Mouse (Mus musculus) cerebellum, adult 18-20 months (tissue): ENCODE measurements around the gene Cd180.
"Not testable (repeated sequence)": the region's sequence is repeated elsewhere in the genome, so short reads cannot be mapped to it uniquely, and the experiment has no call there.

Experiments used
- DNase-seq, 2 experiments: peaks; one replicate each; pipeline ENCODE4 v3.0.0; 2021

The Cd180 gene

GRCm38 (mm10) chr13:102684890-102685289, 8.5 kb upstream of the Cd180 start:
- DNase-seq, result no peak

- DNase-seq, result no peak
Observed at GRCm38 (mm10) chr13:102688121-102688520, 5.2 kb upstream of the Cd180 start.

- no peak for DNase-seq
Observed at GRCm38 (mm10) chr13:102689201-102690090, 3.9 kb upstream of the Cd180 start.

GRCm38 (mm10) chr13:102690184-102690583, 3.2 kb upstream of the Cd180 start:
- DNase-seq, result no peak

- DNase-seq, result no peak
Observed at GRCm38 (mm10) chr13:102691408-102692150, 1.8 kb upstream of the Cd180 start.

- DNase-seq, result no peak
Observed at GRCm38 (mm10) chr13:102694154-102694553, 796 bp downstream of the Cd180 start.

GRCm38 (mm10) chr13:102695121-102695905, 2.0 kb downstream of the Cd180 start:
- DNase-seq, result no peak

GRCm38 (mm10) chr13:102698335-102698734, 5.0 kb downstream of the Cd180 start:
- DNase-seq, result no peak

GRCm38 (mm10) chr13:102698751-102699323, 5.5 kb downstream of the Cd180 start:
- peak; percentile 30 to 39 for DNase-seq

GRCm38 (mm10) chr13:102700176-102700575, 6.8 kb downstream of the Cd180 start:
- no peak for DNase-seq

GRCm38 (mm10) chr13:102700744-102701143, 7.4 kb downstream of the Cd180 start:
- DNase-seq, result no peak

GRCm38 (mm10) chr13:102716973-102717372, 23.6 kb downstream of the Cd180 start:
- no peak for DNase-seq

- no peak for DNase-seq
Observed at GRCm38 (mm10) chr13:102725416-102725815, 32.1 kb downstream of the Cd180 start.

GRCm38 (mm10) chr13:102725906-102726305, 32.5 kb downstream of the Cd180 start:
- no peak for DNase-seq

GRCm38 (mm10) chr13:102726876-102727275, 33.5 kb downstream of the Cd180 start:
- DNase-seq, result no peak

- no peak for DNase-seq
Observed at GRCm38 (mm10) chr13:102728035-102728434, 34.7 kb downstream of the Cd180 start.

GRCm38 (mm10) chr13:102728951-102729350, 35.6 kb downstream of the Cd180 start:
- DNase-seq, result not testable (repeated sequence)

GRCm38 (mm10) chr13:102733063-102733462, 39.7 kb downstream of the Cd180 start:
- DNase-seq, result no peak

- no peak for DNase-seq
Observed at GRCm38 (mm10) chr13:102737811-102738210, 44.5 kb downstream of the Cd180 start.

- DNase-seq, result no peak
Observed at GRCm38 (mm10) chr13:102739720-102740535, 46.6 kb downstream of the Cd180 start.

GRCm38 (mm10) chr13:102744481-102745269, 51.3 kb downstream of the Cd180 start:
- DNase-seq, result peak; percentile 28 to 47
